Mouse (Mus musculus) hindbrain, embryonic 10.5 days (tissue): ENCODE results near the gene Itpkb. TPM values are rescaled to one million over a fixed set of nuclear protein-coding genes. Genes with fewer than 3 reads are reported as not detected.

Source experiments
- DNase-seq: peaks from one replicate; pipeline ENCODE4 v3.0.0-alpha.2; 2017; ENCODE audit warnings: low spot score
- H3K27ac ChIP-seq: fragments of 300-500 bp; sonication (generic); 2 replicates; pipeline ENCODE4 v1.5.1; 2016; ENCODE audit warnings: mild to moderate bottlenecking, moderate library complexity
- H3K27me3 ChIP-seq: fragments of 300-500 bp; sonication (generic); 2 replicates; pipeline ENCODE4 v1.6.1; 2016; ENCODE audit warnings: mild to moderate bottlenecking; ENCODE audit not compliant: poor library complexity, insufficient read depth, severe bottlenecking
- H3K36me3 ChIP-seq: fragments of 300-500 bp; sonication (generic); 2 replicates; pipeline ENCODE4 v1.6.1; 2016; ENCODE audit warnings: mild to moderate bottlenecking, moderate library complexity
- H3K4me1 ChIP-seq: fragments of 300-500 bp; sonication (generic); replicated peaks from 2 replicates; pipeline ENCODE4 v1.6.1; 2016; ENCODE audit warnings: mild to moderate bottlenecking
- H3K4me3 ChIP-seq: fragments of 300-500 bp; sonication (generic); 2 replicates; pipeline ENCODE4 v1.5.1; 2016; ENCODE audit warnings: mild to moderate bottlenecking, moderate library complexity
- H3K9me3 ChIP-seq: fragments of 300-500 bp; sonication (generic); 2 replicates; pipeline ENCODE4 v1.6.1; 2016; ENCODE audit warnings: mild to moderate bottlenecking, moderate library complexity
- WGBS: fragments of 180-500 bp; shearing (Covaris S2); methylation state at CpG from one replicate; pipeline ENCODE4 v1.1.7; 2016; 5-methylcytosine and 5-hydroxymethylcytosine counted together
- polyA plus RNA-seq: library from polyadenylated mRNA; unstranded; fragments of >200 nt; fragmentation: Nextera tagmentation; extraction: Ambion mirVana; gene quantifications from 2 replicates; pipeline ENCODE4 v1.2.1, GENCODE M21; 2016

Itpkb gene
- polyA plus RNA-seq, 1 experiment from 2014 or later: 4.2 TPM

DNA sequence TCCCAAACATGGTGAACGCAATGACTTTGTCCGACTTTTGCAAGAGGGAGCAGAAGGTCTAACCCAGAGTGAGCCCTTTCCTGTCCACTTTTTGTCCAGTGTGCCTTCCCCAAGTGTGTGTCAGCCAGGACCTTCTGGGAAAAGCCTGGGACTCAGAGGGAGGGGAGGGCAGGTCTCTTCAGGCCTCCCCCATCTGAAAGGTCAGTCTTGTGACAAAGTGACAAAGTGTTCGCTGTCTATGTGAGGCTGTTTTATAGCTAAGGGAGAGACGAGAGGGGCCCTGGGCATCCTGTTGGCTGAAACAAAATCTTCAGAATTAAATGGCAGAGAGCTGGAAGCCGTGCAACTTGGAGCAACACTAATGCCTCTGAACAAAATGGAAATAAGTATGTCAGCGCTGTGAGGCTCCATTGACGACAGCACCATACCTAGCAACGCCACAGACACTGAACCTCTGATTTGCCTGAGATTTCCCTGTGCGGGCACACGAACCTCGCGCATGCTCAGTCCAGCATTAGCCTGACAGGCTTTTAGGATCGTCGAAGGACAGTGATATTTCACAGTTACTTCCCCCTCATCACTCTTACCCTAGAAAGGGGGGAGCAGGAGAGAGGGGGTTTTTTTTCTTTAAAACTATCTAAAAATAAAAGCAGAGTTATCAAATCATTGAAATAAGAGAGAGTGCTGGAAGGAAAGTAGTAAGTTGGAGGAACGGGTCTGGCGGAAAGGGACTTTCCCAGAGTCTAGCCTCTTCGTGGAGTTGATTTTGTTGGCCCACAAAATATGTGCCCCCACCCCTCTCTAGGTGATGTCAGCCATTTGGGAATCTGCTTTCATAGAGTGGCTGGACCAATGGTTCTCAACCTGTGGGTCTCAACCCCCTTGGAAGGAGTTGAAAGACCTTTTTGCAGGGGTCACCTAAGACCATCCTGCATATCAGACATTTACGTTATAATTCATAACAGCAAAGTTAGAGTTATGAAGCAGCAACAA lies 77.7 kb downstream of the Itpkb start:
- no peaks in the 10 kb centered on the region for H3K9me3 ChIP-seq
- no peaks in the 10 kb centered on the region for H3K36me3 ChIP-seq
- no peaks in the 10 kb centered on the region for H3K27me3 ChIP-seq
- H3K4me1 ChIP-seq: peaks cover 50% of the 10 kb centered on the region
- WGBS: 86% methylated on average over 18 of the region's 18 CpGs
- DNase-seq: no peak
- peak overlapping the region; percentile 78; the same call in 1 of the 2 replicates for H3K27ac ChIP-seq
- H3K4me3 ChIP-seq: no peak overlapping the region

DNA sequence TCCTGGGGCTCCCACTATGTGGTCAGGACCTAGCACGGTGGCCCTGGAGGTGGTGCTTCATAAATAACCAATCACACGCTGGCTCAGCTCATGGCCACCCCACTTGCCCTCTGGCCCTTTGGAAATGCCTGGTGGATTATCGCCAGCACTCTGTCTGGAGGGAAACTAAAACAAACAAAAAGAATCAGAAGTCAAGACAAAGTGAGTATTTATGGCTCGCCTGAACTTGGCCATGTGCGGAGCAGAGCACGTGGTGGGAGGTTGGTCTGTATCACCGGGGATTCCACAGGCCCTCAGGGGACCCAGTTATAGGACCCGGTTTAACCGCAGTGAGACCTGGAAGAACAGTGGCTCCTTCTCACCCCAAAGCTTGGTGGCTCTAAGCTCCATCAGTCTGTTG lies 78.5 kb downstream of the Itpkb start:
- peaks cover 44% of the 10 kb centered on the region for H3K4me1 ChIP-seq
- 64% methylated on average over 9 of the region's 9 CpGs for WGBS
- no peak overlapping the region for H3K4me3 ChIP-seq
- no peaks in the 10 kb centered on the region for H3K27me3 ChIP-seq
- H3K27ac ChIP-seq: no peak overlapping the region
- DNase-seq: no peak
- H3K36me3 ChIP-seq: no peaks in the 10 kb centered on the region
- no peaks in the 10 kb centered on the region for H3K9me3 ChIP-seq

DNA sequence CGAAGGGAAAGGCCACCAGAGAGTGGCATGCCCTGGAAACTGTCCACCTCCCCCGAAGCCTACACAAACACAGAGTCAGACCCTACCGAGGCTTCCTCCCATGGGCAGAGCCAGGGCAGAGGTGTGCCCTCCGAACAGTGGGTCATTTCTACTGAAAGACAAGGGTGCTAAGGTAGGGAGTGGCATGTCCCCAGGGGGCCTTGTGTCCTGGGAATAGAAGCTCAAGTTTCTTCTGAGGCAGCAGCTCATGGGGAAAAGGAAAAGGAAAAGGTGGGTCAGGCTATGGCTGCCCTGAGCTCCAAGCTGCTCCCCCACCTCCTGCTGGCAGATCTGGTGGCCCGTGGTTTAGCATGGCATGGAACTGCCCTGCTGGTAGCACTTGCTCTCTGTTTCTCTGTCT lies 79.5 kb downstream of the Itpkb start:
- no peak for DNase-seq
- Histone ChIP-seq H3K4me1 (peaks cover 35% of the 10 kb centered on the region), H3K9me3 (no peaks in the 10 kb centered on the region), H3K4me3 (no peak overlapping the region), H3K36me3 (no peaks in the 10 kb centered on the region), H3K27ac (no peak overlapping the region), H3K27me3 (no peaks in the 10 kb centered on the region)
- WGBS: 68% methylated on average over 5 of the region's 5 CpGs

DNA sequence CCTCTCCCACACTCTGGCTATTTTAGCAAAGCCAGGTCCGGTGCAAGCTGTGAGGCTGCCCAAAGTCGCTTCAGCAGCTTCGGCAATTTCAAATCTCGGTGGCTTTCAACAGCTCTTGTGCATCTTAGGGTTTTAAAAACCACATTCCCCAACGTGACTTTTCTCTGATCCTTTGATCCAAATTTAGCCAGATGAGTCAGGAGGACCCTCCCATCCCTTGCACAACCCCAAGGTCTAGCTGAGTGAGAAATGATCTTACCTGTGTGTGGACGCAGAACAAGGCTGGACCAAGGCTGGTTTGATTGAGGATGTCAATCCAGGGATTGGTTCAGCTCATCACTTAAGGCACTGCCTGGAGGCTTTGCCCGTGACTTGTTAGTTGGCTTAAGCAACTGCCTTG lies 80.0 kb downstream of the Itpkb start:
- Histone ChIP-seq H3K9me3 (no peaks in the 10 kb centered on the region), H3K36me3 (no peaks in the 10 kb centered on the region; the same call in 1 of the 2 replicates), H3K4me3 (no peak overlapping the region), H3K27me3 (no peaks in the 10 kb centered on the region), H3K4me1 (peaks cover 35% of the 10 kb centered on the region), H3K27ac (no peak overlapping the region)
- WGBS: 79% methylated on average over 7 of the region's 7 CpGs
- no peak for DNase-seq

DNA sequence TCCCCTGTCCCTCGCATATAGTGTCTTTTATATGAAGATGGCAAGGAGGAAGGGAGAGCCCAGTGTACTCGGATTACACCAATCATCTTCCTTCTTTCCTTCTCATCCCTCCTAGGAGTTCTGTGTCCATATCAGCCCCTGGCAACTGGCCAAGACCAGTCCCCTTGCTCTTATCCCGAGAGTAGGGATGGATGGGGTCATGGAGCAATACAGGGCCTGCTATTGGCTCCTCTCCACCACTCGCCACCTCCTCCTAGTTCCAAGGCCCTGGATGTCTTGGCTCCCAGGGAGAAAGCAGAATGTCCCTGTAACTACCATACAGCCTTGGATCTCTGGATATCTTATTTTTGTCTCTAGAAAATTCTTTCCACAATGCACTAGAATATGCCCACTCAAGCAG lies 84.8 kb downstream of the Itpkb start:
- WGBS: 59% methylated on average over 4 of the region's 4 CpGs
- DNase-seq: no peak
- H3K9me3 ChIP-seq: no peaks in the 10 kb centered on the region
- H3K27me3 ChIP-seq: no peaks in the 10 kb centered on the region; the same call in 1 of the 2 replicates
- no peak overlapping the region for H3K27ac ChIP-seq
- H3K4me1 ChIP-seq: peaks cover 4% of the 10 kb centered on the region
- H3K4me3 ChIP-seq: no peak overlapping the region
- H3K36me3 ChIP-seq: peaks cover 13% of the 10 kb centered on the region

DNA sequence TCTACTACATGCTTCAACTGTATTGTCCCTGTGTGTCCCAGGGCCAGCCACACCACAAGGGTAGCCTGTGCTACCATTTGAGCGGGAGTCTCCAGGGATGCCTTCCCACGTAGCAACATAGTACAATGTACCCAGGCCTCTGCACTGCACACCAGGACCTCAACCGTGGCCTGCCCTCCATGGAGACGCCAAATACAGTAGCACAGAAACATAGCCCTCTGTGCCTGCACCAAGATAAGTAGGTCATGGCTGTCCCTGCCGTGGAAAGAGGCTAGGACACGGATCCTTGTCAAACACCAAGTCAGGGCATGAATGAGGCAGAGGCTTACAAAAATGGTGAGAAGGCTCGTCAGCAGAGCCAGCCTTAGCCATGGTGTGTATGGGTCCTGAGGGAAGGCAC lies 85.6 kb downstream of the Itpkb start:
- Histone ChIP-seq H3K27me3 (no peaks in the 10 kb centered on the region; the same call in 1 of the 2 replicates), H3K36me3 (peaks cover 13% of the 10 kb centered on the region), H3K9me3 (no peaks in the 10 kb centered on the region), H3K4me3 (no peak overlapping the region), H3K27ac (no peak overlapping the region), H3K4me1 (peaks cover 12% of the 10 kb centered on the region)
- WGBS: 85% methylated on average over 7 of the region's 7 CpGs
- DNase-seq: no peak

DNA sequence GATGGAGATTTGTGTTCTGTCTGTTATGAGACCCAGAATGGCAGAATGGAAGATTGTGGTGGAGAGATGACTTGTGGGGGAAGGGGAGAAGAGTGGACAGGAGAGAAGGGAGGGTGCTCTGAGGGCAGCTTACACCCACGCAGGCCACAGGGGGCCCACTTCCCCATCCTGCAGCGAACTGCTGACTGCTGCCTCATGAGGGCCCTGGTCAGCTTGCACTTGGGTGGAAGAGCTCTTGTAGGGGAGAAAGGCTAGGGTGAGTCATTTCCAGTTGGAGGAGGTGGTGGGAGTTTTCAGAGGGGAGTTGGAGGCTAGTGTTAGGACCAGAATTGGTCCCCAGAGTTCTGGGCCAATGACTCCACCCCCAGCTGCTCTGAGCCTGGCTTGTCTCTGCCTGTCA lies 86.8 kb downstream of the Itpkb start:
- H3K27me3 ChIP-seq: no peaks in the 10 kb centered on the region; the same call in 1 of the 2 replicates
- no peak overlapping the region for H3K4me3 ChIP-seq
- H3K27ac ChIP-seq: no peak overlapping the region
- peaks cover 13% of the 10 kb centered on the region for H3K36me3 ChIP-seq
- no peaks in the 10 kb centered on the region for H3K9me3 ChIP-seq
- peaks cover 25% of the 10 kb centered on the region for H3K4me1 ChIP-seq
- WGBS: 58% methylated on average over 2 of the region's 2 CpGs
- no peak for DNase-seq

DNA sequence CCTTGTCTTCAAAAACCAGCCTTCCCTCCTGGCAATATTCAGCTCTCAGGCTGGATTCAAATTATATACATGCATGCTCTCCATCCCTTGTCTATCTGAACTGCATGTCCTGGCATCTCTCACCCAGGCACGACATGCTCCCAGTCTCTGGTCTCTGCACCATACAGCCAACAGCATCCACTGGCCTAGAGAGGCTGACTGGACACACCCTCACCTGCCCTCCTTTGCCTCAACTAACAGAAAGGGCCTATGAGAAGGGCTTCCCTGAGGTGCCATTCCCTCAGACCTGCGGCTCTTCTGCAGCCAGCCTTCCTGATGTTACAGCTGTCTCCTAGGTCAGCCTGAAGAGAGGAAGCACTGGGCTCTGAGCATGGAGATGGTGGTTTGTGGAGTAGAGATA lies 88.8 kb downstream of the Itpkb start:
- peaks cover 44% of the 10 kb centered on the region for H3K4me1 ChIP-seq
- no peak for DNase-seq
- H3K4me3 ChIP-seq: no peak overlapping the region
- no peaks in the 10 kb centered on the region; the same call in 1 of the 2 replicates for H3K27me3 ChIP-seq
- no peak overlapping the region for H3K27ac ChIP-seq
- WGBS: 89% methylated on average over 2 of the region's 2 CpGs
- H3K36me3 ChIP-seq: peaks cover 13% of the 10 kb centered on the region
- no peaks in the 10 kb centered on the region for H3K9me3 ChIP-seq

DNA sequence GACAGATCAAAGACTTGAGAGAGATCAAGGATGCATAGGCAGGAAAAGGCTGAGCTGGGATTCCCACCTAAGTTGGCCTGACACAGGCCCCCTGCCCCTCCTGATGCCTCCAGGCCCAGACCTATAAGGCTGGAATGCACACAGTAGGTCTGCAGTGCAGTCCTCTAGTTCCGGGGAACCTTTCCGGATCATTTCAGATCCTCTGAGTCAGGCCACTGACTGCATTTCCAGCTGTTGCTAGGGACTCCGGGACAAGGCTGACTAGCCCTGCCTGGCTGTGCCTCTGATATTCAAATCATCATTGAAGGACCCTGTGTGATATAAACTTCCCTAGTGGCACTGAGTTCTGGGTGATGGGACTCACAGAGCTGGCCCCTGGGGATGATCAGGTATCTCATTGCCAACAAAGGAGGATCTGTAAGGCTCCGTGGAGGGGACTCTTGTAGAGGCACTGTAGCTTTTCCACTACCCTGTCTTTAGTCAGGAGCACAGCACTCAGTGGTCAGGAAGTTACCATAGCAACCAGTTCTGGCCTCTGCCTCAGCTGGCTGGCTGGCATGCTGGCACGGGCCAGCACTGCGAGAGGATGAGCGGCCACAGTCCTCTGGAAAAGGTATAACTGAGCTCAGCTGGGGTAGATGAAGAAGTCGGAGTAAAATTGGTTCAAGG lies 90.3 kb downstream of the Itpkb start:
- Histone ChIP-seq H3K27ac (no peak overlapping the region; the same call in none of the 2 replicates), H3K9me3 (no peaks in the 10 kb centered on the region), H3K36me3 (peaks cover 13% of the 10 kb centered on the region), H3K27me3 (no peaks in the 10 kb centered on the region; the same call in 1 of the 2 replicates), H3K4me3 (no peak overlapping the region), H3K4me1 (peaks cover 45% of the 10 kb centered on the region)
- 34% methylated on average over 8 of the region's 8 CpGs for WGBS
- peak; percentile 36 for DNase-seq

DNA sequence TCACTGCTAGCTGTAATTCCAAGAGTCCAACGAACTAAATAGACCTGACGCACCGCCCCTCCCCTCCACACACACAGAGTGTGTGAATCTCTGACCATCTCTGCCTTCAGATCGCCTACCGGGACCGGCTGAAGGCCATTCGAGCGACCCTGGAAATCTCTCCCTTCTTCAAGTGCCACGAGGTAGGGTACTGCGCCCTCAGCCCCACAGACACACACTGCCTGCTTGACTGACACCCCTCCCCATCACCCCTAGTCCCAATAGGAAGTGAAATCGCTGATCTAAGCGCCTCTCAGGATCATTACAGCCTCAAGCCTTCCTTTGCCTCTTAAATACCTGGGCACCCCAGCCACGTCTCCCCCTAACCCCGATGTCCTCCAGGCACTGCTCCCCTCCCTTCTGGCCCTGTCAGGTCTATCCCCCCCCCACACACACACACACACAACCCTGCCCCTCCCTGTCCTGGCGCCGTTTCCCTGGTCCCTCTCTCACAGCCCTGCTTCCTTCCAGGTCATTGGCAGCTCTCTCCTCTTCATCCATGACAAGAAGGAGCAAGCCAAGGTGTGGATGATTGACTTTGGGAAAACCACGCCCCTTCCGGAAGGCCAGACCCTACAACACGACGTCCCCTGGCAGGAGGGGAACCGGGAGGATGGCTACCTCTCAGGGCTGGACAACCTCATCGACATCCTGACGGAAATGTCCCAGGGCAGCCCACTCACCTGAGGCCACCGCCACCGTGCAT lies 91.1 kb downstream of the Itpkb start:
- no peak overlapping the region for H3K27ac ChIP-seq
- 51% methylated on average over 25 of the region's 25 CpGs for WGBS
- H3K4me1 ChIP-seq: peaks cover 45% of the 10 kb centered on the region
- DNase-seq: no peak
- no peaks in the 10 kb centered on the region for H3K9me3 ChIP-seq
- H3K36me3 ChIP-seq: peaks cover 13% of the 10 kb centered on the region
- no peak overlapping the region for H3K4me3 ChIP-seq
- H3K27me3 ChIP-seq: no peaks in the 10 kb centered on the region; the same call in 1 of the 2 replicates

DNA sequence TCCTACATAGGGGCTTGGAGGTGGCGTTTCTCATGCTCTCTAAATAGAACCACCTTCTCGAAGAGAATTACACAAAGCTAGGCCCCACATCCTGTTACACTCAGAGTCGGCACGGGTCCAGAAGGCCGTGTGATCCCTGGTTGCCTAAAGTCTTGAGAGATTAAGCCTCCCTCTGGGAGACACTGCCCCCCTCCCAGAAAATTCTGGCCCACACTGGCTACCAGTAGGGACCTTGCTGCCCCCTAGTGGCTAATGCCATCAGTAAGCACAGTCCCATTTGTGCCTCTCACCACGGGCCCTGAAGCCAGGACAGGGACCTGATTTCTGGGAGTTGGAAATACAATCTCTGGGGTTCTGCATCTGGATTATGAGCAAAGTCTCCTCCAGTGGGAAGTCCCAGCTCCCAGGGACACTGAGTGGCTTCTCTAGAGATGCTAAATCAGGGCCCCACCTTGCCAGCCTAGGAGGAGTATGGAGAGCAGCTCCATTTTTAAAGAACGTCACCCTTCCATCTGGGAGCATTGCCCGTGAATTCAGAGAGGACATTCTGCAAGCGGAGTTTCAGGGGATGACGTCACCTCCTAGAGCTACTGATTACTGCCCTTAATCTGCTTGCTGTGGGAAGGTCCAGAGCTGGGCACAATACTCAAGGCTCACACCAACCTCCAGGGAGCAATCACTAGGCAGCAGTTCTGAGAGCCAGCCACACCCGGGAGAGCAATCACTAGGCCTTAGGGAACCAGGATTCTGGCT lies 92.0 kb downstream of the Itpkb start:
- DNase-seq: peak; percentile 63
- Histone ChIP-seq H3K4me3 (no peak overlapping the region), H3K9me3 (no peaks in the 10 kb centered on the region), H3K27me3 (no peaks in the 10 kb centered on the region), H3K36me3 (peaks cover 13% of the 10 kb centered on the region), H3K27ac (no peak overlapping the region), H3K4me1 (peaks cover 45% of the 10 kb centered on the region)
- 42% methylated on average over 11 of the region's 11 CpGs for WGBS

DNA sequence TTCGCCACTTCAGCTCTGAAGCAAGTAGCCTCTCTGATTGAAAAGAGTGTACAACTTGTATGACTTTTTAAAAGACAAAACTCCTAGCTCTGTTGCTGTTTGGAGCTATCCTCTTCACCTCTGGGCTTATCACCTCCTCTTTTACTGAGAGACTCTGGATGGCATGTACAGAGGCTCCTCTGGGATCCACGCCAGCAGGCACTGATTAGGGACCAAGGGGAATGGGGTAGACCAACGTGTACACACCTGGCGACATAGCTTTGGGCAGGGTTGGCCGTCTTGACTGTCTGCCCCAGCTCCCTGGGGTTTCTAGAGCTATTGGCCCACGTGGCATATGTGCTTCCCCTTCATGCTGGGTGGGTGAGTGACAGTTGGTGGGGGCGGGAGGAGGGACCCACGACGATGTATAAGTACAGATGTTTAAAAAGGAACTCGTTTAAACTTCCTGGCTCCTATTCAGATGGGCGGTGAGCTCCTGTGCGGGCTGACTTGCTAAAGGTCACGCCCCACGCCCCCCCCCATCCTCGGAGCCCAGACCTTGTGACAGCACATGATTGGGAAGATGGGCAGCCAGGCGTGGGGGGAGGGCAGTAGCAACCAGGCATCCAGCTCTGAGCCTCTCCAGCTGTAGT lies 92.8 kb downstream of the Itpkb start:
- H3K27me3 ChIP-seq: no peaks in the 10 kb centered on the region
- no peak for DNase-seq
- no peak overlapping the region for H3K4me3 ChIP-seq
- WGBS: 56% methylated on average over 16 of the region's 16 CpGs
- no peak overlapping the region for H3K27ac ChIP-seq
- H3K9me3 ChIP-seq: no peaks in the 10 kb centered on the region
- H3K36me3 ChIP-seq: peaks cover 9% of the 10 kb centered on the region
- peaks cover 45% of the 10 kb centered on the region for H3K4me1 ChIP-seq
